Mouse (Mus musculus) retina, adult 2 months (tissue): Measurements from ENCODE around the gene Frmd4a.

Experiments used
- DNase-seq: peaks from one replicate; pipeline ENCODE4 v3.0.0-alpha.2; 2012; ENCODE audit warnings: low read depth, low spot score

Gene Frmd4a

DNA sequence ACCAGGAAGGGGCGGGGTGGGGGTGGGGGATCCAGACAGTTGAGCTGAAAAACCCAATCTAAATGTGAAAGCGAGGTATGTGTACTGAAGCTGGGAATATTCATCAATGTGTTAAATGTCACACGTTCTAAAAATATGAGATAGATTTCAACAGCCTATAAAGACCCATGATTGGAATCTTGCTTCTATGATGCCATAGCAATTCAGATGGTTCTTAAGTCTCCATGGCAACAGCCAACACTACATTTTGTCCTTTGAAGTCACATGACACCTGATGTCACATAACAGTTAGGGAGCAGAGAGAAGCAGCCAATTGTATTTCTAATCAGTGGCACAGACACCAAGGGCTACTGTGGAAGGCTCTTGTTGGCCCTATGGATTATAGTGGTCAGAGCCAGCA lies 120.0 kb downstream of the Frmd4a start:
- no peak for DNase-seq

- DNase-seq, result no peak
Measured at GRCm38 (mm10) chr2:4142221-4142950, 124.9 kb downstream of the Frmd4a start.

- DNase-seq, result no peak
Measured at GRCm38 (mm10) chr2:4144424-4144823, 126.9 kb downstream of the Frmd4a start.

DNA sequence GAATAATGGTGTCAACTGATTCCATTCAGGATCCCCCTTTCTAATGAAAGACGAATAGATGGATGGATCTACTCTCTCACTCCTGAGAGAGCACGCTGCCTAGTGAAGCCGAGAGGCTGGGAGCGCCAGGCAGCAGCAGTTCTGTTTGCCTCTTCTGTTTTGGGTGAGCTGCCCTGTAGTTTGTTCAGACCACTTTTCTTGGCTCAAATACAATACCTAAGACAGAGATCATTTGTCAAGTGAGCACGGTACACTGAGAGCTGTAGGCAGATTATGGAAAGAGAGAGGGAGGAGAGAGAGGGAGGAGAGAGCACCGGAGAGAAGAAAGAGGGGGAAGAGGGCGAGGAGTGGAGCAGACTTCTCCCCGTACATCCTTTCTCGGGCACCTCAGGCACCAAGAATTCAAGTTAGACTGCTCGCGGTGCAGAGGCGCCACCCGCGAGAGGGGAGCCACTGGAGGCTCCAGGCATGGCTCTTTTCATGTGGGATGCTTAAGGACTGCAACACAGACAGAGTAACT lies 135.1 kb downstream of the Frmd4a start:
- DNase-seq, result no peak

DNA sequence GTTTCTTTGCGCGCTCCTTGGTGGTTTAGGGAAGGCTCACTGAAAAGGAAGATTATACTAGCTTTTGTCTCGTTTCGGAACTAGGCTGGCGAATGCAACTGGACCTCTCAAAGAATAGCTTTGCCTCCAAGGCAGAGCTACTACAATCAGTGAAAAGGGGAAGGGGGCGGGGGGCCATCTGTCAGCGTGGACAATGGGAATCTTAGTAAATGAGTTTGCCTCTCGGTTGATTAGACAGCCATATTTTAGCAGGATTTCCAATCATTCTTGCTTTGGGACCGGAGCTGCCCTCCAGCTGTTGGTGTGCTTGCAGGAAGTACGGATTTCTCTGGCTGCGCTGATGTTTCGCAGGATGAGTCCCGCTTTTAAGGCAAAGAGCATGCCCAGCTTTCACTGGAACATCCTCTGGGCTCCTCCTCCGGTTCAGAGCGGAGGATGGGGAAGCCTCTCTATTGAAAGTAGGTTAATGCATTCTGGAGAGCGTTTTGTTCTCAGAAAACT lies 135.7 kb downstream of the Frmd4a start:
- peak; percentile 16 for DNase-seq

GRCm38 (mm10) chr2:4154036-4154653 lies 136.6 kb downstream of the Frmd4a start:
- no peak for DNase-seq

GRCm38 (mm10) chr2:4154654-4155047 lies 137.1 kb downstream of the Frmd4a start:
- no peak for DNase-seq

DNA sequence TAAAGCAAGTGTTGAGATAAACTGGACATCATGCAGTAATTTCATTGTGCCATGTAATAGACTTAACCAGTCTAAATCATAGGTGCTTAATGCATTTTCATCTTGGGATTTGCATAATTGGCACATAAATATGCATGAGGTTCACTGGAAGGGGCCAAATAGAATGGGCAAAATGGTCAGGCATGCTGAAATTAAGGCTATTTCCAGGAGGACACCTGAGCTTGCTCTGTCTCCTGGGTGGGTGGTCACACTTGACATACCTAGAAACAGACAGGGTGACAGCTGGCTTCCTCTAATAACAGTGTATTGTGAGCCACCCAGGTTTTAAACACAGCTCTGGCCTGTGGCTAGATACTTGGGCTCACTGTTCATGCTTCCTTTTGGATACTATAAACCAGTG lies 137.9 kb downstream of the Frmd4a start:
- no peak for DNase-seq

GRCm38 (mm10) chr2:4156511-4156910 lies 139.0 kb downstream of the Frmd4a start:
- no peak for DNase-seq

GRCm38 (mm10) chr2:4157396-4157795 lies 139.9 kb downstream of the Frmd4a start:
- no peak for DNase-seq

DNA sequence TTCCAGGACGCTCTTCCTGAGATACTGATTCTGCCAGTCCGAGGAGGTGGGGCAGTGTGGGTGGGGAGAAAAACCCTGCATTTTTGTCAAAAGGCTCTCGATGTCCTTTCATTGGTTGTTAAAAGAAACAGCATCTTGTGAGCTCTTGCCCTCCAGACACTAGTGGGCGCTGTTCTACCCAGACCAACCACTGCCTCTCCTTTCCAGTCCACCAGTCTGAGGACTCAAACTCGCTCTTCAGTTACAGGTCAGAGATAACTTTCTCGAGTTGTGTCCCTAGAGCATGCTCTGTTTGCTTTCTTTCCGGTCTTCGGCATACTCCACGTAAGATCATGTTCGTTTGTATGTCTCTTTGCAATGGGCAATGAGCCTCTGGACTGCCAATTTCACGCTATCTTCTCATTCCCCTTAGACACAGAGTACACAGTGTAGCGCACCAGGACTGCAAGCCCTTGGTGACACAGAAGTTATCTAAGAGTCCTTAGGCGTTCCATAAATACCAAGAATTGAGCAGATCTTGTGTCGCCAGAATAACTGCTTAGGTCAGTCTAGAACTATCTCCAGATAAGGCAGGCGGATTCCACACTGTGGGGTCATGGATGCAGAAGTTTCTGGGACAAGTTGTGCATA lies 142.2 kb downstream of the Frmd4a start:
- no peak for DNase-seq

- DNase-seq, result no peak
Measured at GRCm38 (mm10) chr2:4166191-4166590, 148.7 kb downstream of the Frmd4a start.

GRCm38 (mm10) chr2:4167131-4167530 lies 149.6 kb downstream of the Frmd4a start:
- no peak for DNase-seq

- no peak for DNase-seq
Measured at GRCm38 (mm10) chr2:4169726-4170125, 152.2 kb downstream of the Frmd4a start.

- no peak for DNase-seq
Measured at GRCm38 (mm10) chr2:4170189-4170588, 152.7 kb downstream of the Frmd4a start.

DNA sequence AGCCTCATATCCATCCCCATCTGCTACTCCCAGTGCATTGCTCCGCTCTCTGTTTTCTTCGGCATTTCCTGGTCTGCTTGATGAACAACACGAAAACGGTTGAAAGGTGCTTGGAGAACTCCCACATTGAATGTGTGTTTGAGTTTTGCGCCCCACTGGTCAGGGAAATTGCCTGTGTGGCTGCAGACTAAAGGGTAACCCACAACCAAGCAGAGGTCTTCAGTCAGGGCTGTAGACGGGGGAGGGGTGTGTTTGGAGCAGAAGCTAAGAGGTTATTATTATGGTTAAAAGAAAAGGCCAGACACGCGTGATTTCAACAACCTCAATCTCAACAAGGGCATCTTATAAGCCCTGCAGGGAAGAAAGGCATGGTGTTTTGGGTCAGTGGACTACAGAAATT lies 167.5 kb downstream of the Frmd4a start:
- no peak for DNase-seq

DNA sequence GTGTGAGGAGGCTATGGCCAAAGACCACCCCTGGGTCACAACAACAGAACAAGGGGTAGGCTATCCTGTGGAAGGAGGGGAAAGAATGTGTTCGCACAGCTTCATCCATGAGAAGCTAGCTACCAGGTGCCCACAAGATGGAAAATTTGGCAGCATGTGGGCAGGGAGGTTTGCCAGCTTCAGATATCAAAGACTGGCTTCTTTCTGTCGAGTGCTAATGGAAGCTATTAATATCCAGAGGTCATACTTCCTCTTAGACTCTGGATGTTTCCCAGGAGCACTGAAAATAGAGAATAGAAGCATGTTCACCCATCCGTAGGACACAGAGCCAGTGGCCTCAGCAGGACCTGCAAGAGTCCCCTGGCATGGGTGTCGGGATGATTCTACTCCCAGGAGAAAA lies 170.0 kb downstream of the Frmd4a start:
- no peak for DNase-seq

GRCm38 (mm10) chr2:4188303-4188702 lies 170.8 kb downstream of the Frmd4a start:
- no peak for DNase-seq

DNA sequence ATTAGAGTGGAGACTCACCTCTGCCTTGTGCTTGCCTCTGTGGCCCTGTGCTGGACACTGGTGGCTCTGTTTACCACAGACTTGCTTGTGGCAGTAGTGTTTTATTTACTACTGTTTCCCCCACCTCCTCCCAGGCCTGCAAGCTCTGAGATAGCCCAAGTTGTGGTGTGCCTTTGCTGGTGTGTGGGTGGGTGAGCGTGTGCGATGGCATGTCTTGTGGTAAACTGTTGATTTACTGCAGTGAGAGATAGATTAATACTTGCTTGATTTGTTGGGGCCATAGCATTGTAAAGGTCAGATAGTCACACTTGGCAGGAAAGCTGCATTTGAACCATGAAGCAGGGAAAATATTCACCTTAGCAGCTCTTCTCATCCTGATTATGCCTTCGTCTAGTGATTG lies 172.8 kb downstream of the Frmd4a start:
- DNase-seq, result no peak

- no peak for DNase-seq
Measured at GRCm38 (mm10) chr2:4190995-4191394, 173.5 kb downstream of the Frmd4a start.

- DNase-seq, result no peak
Measured at GRCm38 (mm10) chr2:4193206-4193605, 175.7 kb downstream of the Frmd4a start.

- DNase-seq, result no peak
Measured at GRCm38 (mm10) chr2:4194324-4195014, 177.0 kb downstream of the Frmd4a start.
